Mouse (Mus musculus) embryo, embryonic 11 days (tissue): ENCODE data around the gene Bfsp1.
A peak's percentile ranks its signal among the peaks of the same experiment; 100 is the strongest.

Experiments
- DNase-seq: peaks from one replicate; pipeline ENCODE4 v3.0.0-alpha.2; 2015

The Bfsp1 gene

DNA sequence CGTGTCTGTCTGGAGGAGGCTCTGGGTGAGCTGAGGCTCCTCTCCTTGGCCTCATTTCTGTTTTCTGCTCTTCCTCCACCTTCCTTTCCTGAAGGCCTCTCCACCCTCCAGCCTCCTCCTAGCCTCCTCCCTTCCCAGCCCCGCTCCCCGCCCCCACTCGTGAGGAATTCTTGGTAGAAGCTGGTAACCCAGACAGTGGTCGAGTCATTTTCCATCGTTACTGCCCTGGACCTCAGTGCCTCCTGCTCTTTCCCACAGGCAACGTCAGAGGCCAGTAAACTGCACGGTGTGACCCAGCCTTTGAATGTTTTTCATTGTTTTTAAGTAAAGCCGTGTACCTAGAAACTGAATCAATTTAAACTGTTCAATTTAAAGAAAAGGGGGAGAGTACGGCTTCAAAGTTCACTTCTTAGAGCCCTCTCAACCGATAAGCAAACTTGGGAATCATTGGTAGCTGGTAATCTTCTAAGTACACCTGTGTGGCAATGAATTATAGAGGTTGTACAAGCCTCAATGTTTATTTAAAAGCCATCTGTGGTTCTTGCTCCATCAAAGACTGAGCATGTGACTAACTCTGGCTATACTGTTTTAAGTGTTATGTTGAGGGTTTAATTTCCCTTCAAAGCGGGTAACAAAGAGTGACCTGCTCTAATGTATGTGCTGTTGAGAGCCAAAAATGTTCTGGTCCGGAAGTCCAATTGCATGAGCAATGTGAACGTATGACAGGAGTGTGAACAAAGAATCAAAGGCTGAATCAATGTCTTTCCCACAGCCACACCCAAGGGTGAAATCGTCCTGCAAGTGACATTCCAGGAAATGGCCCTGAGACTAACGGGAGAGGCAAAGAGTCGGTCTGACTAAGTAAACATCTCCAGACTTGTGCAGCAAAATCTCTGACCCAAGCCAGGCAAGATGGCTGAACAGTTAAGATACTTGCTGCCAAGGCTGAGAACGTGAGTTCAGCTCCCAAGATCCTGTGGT, 10.4 kb downstream of the Bfsp1 start:
- DNase-seq: no peak

DNA sequence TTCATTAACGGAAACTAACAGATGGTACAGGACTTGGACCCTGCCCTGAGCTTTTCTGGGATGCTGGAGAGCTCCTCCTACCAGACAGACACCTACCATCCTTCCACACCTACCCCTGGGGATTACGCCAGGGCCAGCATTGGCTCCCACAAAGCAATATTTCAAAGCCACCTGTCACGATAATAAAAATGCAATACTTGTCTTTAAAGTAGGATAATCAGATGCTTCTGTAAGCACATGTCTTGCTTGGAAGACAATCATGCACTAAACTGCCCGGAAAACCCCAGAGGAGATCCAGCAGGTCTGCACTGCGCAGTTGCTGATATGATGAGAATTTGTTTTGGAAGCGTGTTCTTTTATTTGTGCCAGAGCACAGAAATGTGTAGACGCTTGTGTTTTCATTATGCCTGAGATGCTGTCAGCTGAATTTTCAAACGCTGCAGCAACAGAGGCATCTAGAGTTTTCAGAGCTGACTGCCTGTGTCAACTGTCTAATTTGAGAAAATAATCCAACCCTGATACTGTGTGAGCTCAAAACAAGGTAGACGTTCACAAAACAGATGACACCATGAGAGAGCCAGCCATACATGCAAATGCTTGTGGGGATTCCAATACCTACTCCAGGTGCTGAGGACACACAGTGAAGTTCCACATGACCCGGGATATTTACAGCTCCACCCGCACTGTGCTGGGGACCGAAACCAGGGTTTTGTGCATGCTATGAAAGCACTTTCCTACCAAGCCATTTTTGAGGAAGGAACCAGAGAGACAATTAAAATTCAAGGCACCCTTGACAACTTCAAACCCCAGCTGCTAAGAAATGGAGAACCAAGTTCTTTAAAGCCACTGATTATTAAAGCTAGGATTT, 11.4 kb downstream of the Bfsp1 start:
- no peak for DNase-seq

DNA sequence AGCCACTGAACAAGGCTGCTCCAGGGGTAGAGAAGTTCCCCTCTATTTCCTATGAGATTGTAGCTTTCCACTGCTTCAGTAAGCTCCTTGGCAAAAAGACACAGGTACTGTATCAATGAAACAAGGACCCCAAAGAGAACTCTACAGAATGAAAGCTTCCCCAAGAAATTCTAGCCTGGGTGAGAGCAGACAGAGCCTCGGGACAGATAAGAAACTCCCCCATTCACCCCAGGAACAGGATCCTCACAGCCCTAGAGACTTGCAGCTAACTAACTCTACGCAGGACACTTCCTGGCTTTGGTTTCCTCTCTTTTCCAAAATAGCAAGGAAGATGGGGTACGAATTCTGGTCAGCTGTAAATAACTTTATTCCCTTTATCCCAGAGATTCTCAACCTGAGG, 15.7 kb downstream of the Bfsp1 start:
- DNase-seq: no peak

DNA sequence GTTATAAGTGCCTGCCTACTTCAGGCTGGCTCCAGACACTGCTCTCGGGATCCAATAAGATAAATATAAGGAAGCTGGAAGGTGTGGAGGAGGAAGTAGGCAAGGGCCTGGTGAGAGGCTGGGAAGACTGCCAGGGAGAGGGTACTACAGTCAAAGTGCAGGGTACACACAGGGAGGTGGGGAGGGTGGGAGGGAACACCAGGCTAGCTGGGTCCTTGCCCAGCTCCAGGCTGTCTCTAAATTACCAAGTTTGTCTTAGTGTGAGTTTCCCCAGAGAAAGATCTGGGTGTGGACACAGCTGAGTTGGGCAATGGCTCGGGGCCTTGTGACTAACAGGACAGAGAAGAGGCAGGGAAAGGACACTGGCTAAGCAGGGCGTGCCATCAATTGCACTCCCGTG, 16.2 kb downstream of the Bfsp1 start:
- DNase-seq: no peak

DNA sequence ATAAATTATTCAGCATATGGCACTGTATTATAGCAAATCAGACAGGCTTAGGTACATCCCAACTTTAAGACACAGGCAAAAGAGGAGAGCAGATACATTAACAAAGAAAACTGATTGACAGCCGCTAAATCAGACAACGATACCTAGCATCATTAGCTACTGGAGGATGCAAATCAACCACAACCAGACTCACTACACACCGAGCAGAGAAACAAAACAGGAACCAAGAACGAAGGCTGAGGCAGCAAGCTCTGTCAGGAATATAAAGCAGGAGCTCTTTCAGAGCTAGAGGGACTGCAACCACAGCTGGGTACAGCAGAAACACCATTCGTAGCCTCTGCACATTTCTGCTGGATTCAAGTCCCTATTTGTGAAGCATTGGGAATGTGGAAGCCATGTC, 18.2 kb downstream of the Bfsp1 start:
- no peak for DNase-seq

DNA sequence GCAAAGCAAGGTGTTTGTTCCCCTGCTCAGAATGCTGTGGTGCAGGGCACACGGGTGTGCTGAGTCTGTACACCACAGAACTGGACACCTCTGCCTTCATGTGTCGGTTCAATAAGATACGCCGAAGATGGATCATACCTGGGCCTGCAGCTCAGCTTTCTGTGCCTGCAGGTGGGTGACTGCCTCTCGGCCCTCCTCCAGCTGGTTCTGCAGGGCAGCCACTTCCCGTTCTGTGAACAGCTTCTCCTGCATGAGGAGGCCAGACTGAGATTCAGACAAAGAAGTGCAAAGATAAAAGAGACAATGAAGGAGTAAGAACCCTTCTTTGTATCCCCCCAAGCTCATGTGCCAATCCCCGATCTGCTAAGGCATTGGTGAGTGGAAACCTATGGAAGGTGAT, 21.4 kb downstream of the Bfsp1 start:
- DNase-seq: no peak

DNA sequence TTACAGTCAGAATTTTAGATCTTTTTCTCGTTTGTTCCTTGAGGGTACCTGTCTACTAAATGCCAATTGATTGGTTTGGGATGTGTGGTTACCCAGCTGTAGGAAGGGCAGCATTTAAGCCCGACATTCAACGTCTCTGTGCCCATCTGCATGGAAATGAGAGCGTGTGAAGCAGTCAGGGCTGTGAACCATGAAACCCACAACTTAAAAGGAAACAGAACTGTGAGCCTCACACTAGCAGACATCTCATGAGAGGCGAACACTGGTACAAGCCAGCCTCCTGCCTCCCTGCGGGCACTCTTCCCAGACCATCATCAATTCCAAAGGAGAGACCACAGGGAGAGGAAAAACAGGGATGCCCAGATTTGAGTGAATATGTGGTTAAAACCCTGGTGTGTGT, 22.1 kb downstream of the Bfsp1 start:
- DNase-seq: no peak

DNA sequence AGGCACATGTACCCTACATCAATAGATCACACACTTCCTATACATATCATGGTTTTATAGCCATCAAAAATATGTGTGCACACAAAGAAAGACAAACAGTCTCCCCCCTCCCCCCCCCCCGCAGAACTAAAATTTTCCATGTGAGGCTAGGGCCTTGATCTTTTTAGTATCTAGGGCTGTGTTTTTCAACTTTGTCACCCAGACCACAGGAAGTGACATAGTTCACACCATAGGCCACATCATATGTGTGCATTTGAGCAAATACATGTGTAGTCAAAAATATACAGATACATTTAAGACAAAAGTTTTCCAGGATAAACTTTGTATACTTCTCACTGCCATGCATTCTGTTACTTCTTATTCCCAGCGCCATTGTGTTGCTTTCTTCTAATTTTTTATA, 23.5 kb downstream of the Bfsp1 start:
- DNase-seq: no peak

DNA sequence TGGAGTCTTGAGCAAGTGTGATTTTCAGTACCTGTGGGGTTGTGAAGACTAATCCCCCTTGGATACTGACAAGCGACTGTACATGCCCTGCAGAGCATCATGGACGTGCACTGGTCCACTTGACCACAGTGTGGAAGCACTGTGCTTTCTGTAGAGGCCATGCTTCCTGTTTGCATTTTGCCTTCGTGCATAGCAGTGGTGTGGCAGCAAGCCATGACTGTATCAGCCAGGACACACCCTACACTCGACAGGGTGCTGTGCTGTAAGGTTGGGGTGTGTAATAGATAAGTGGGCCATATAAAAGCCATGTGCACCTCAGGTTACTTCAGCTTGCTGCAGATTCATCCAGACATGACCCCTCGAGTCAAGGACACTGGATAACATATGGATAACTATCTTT, 24.3 kb downstream of the Bfsp1 start:
- DNase-seq: no peak

DNA sequence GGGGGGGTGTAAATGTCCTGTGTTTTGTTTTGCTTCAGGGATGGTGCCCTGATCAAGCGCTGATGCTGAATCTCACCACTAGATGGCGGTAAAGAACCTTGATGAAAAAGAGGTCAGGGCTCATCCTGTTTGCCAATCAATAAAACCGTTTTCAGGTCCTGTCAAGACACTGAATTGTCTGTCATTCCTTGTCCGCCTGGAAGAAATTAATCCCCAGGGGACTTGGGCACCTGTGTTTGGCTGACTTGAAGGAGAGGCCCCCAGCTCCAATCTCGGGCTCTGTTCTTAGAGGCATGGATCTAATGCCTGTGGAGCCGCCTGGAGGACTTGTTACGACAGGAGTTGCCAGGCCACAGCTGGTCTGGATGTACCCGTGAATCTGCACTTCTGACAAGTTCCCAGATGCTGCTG, 25.7 kb downstream of the Bfsp1 start:
- peak; percentile 89 for DNase-seq

DNA sequence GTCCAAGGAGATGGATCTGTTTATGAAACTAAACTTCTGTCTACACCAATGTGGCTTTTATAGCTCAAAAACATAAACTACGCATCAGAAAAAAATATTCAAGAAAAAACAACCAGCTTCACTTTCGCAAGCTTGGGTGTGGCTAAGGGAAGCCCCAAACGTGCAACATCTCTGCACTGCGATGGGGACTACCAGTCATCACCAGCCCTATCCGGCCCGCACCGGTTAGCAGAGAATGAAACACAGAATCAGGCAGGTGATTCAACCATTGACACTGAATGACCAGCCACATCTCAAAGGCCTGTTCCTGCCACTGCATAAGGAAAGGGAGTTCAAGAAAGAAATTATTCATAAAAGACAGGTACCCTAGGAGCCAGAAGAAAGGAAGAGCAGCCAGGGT, 27.2 kb downstream of the Bfsp1 start:
- DNase-seq: no peak

DNA sequence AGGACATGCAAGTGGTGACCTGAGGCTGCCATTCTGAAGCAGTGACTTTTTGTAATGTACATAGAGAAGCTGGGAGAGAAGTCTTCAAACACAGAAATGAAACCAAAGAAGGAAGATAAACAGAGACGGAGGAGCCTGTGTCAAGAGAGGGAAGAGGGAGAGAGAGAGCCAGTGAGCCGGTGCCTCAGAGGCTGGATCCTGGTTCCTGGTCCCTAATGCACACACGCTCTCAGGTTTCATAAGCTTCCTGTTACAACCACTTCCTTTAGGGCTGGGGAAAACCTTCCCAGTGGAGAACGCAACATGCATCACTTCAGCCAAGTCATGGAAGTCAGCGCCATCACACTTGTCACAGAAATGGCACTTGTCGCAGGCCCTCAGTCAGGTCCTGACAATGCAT, 28.9 kb downstream of the Bfsp1 start:
- DNase-seq: peak; percentile 26

DNA sequence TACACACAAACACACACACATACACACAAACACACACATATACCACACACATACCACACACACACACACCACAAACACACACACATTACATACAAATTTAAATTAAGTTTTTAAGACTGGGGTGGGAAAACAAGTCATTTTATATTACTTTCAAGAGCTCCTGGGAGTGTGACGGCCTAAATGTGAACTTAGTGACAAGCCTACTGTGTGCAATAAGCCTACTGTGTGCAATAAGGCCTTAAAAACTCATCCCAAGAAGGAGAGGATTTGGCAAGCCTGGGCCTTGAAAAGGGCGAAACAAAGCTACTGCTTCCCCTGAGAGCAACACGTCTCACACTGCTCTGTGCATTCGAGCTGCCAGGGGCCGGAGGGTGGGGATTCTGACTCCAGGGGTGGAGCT, 30.3 kb downstream of the Bfsp1 start:
- DNase-seq: no peak

DNA sequence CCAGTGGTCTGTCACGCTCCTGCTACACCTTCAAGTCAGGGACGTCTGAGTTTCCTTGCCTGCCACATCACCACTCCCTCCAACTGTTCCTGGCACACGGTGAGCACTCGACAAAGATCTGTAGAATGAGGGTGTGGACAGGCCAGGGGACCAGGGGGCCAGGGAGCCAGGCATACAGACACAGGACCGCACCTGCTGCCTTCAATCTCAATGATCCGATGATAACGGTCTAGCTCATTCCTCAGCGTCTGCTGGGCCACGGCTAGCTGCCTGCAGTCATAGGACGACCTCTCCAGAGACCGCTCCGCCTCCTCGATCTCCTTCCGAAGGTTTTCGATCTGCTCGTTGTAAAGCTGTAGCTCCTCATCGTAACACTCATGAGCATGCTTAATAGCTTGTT, 31.3 kb downstream of the Bfsp1 start:
- DNase-seq: no peak

DNA sequence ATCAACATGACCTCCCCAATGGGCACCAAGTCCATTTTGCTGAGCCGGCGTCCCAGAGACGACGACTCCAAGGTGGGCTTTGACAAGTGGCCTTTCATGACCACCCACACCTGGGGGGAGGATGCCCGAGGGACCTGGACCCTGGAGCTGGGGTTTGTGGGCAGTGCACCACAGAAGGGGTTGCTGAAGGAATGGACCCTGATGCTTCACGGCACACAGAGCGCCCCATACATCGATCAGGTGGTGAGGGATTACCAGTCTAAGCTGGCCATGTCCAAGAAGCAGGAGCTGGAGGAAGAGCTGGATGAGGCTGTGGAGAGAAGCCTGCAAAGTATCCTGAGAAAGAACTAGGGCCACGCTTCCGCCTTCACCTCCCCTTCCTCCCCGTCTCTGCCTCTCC, 49.5 kb downstream of the Bfsp1 start:
- no peak for DNase-seq

DNA sequence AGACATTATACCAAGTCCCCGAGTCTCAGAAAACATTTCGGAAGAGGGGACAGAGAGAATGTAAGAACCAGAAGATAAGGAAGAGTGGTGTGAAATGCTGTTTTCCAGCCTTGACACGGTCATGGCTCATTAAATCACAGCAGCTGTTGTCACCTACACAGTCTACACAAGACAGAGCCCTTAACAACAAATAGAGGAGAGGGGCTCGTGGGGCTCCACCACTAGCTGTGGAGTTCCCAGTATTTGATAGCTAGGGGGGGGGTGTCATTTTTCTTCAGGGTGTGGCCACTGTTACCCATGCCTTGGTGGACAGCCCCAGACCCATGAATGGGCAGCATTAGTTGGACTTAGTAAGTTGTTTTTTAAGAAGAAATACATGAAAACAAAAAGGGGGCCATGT, 50.7 kb downstream of the Bfsp1 start:
- DNase-seq: no peak

DNA sequence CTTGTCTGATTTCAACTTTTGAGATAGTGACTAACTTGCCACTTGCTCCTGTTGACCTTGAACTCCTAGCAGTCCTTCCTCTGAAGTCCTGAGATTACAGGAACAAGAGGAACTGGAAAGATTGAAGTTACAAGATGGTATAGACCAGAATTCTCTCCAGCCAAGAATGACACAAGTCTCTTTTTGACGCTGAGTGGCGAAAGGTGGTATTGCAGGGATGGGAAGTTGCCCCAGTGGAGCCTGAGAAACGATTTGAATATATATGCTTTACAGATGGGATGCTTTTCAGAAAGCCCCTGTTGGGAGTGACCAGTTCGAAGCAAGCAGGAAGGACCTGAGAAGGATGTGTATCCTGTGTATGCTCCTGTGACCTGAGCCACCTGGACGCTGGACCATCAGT, 54.2 kb downstream of the Bfsp1 start:
- DNase-seq: no peak

DNA sequence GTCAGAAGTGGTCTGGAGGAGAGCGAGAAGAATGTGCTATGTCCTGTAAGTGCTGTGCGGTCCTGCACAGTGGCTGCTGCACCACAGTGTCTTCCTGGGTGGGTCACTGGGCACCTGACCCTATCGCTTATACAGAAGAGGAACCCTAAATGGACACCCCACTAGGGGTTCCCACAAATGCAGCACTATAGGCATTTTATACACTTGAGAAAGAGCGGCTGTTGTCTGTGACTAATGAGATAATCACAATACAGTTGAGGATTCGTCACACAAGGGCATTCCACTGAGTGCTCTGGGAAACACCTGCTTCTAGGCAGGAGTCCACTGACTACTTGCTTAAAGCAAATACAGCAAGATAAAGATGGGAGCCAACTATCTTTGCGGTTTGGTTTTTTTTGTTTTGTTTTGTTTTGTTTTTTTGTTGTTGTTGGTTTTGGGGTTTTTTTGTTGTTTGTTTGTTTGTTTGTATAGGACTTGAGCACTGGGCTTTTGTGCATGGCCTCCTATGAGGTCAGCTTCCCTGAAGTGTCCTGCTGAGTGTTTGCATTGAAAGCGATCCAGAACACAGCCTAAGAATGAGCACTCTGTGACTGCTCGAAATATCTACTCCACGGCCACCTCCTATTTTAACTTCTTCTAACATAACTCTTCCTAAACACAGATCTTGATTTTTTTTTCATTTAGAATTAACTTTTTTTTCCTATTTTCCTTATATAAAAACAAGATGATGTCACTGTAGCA, 55.9 kb downstream of the Bfsp1 start:
- DNase-seq: no peak

DNA sequence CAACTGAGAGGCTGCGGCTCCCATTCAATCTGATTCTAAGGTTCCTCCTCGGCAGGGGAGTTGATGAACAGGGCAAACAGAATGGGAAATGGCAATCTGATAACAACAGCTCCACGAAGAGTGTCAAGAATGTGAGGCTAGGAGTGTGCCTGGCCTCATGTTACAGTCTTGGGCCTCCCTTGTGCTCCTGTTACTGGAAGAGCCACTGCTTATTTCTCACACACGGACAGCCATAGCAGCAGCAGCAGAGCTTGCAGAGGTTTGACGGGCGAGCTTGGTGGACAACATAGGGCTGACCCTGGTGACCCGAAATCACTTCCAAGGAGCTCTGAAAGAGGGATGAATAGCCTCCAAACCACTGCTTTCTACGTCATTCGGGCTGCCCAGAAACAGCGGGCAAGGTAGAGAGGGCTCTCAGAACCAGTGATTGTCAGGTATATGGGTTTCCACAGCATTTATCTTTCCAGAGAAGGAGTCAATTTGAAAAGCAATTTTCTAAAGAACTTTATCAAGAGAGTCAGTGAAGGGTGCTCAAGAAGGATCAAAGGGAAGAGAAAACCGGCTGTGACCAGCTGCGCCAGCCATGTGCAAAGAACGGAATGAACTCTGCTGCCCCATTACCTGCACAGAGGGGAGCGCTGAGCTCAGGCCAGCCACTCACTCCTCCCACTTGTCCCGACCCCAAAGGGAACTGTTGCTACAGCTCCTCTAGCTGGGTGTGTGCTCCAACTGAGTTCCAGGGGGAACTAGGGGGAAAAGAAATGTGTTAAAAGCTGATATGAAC, 56.6 kb downstream of the Bfsp1 start:
- no peak for DNase-seq

DNA sequence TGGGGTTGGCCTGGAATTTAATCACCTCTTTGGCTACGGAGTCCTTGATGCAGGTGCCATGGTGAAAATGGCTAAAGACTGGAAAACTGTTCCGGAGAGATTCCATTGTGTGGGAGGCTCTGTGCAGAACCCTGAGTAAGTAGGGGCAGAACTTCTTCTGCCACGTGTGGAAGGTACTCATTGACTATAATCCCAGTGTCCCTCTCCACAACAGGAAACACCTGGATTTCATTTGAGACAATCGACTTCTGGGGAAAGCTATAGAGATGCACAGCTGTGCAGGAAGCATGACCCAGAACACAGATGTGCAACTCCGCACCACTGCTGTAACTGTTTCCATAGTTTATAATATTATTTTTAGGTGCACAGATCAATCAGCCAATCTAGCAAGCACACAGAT, 61.9 kb downstream of the Bfsp1 start:
- DNase-seq: no peak

DNA sequence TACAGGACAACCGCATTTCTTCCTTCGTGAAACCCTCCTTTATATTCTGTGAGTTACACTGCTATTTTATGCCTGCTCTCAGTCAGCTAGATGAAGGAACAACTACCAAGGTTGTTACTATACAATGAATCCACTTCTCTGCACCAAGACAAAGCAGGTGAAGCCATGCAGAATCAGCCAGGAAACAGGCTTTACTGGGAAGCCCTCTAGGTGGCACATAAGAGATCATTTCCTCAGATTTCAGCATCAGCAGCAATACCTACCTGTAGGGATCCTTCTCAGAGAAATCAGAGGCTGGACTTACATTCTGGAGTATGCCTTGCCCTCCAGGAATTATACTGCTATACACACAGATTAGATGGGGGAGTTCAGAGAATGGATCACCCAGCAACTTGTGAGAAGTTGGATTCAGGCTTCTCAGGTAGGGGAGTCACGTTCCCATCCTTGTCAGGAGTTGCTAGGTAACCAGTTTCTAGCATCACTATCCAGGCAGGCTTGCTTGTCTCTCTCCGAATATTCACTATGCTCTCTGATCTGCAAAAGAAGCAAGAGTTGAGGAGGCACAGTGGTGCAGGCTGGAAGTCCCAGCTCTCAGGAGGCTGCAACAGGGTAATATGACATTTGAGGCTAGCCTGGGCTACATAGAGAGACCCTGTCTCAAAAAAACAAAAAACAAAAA, 66.5 kb downstream of the Bfsp1 start:
- no peak for DNase-seq

DNA sequence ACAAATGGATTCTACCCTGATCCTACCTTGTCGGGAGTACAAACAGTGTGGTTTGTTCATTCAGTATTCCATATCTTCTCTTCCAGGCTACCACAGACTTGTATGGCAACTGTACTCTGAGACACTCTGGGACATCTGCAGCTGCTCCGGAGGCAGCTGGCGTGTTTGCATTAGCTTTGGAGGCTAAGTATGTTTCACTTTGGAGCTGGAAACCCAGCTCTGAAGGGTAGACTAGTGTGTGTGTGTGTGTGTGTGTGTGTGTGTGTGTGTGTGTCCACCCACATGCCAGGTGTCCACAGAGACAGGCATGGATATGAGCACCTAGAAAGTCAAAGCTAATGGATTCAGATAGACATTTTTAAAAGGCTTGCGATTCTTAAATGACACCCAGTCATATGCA, 67.1 kb downstream of the Bfsp1 start:
- no peak for DNase-seq
